9 mouse cellular contexts compared by ENCODE assay signal in the genomic region with DNA sequence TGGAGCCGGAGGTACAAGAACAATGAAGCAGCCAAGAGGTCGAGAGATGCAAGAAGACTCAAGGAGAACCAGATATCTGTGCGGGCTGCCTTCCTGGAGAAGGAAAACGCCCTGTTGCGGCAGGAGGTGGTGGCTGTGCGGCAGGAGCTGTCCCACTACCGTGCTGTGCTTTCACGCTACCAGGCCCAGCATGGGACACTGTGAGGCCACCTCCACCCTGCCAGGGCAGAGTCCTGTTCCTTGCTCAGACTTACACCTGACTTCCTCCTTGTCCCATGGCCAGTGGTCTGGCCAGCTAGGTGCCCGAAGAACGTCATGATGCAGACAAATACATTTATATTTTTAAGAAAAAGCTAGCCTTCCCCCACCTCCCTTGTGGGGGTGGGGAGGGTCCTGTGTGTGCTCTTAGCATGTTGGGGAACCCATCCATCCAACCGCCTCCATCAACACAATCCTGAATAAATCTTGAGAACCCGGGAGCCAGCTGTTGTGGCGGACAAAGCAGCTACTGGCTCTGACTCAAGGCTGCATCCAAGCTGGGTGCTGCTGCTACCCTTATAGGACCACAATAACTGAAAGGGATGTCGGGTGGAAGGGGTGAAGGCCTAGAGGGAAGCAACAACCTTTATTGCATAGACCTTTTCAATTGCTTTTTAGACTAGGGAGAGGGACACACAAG. TPM values are rescaled to one million over a fixed set of nuclear protein-coding genes. Genes with fewer than 3 reads are reported as not detected.
DNase-seq lines count a peak whose midpoint lies in the region; ATAC-seq lines count a peak whose summit lies in the region.
"Had no signal": no experiment of that assay in that cellular context is flagged by ENCODE, and none has a peak within 500 bp of the region (broad histone marks: within the 10 kb centered on the region; RNA-seq: fewer than 3 reads in every experiment).

No protein-coding gene starts in this region.

- ATAC-seq in kidney, embryonic 15.5 days (replicated peaks; ENCODE audit: low FRiP score), result no peak
- ATAC-seq in hindbrain, embryonic 11.5 days (ENCODE audit: low FRiP score), result no peak
- no peak for ATAC-seq in midbrain, embryonic 15.5 days (replicated peaks)
- no peak for ATAC-seq in heart, embryonic 11.5 days (replicated peaks; ENCODE audit: insufficient number of reproducible peaks, low FRiP score, low TSS enrichment)
- ATAC-seq in frontal cortex, adult (ENCODE audit: low TSS enrichment), result no peak

- H3K27me3 ChIP-seq in kidney, embryonic 15.5 days, result no peaks in the 10 kb centered on the region
- H3K27me3 ChIP-seq in embryonic facial prominence, embryonic 10.5 days (replicated peaks; ENCODE audit: low read depth, poor library complexity, severe bottlenecking), result no peaks in the 10 kb centered on the region
- H3K27me3 ChIP-seq in hindbrain, embryonic 11.5 days (ENCODE audit: control insufficient read depth, insufficient read depth, low read length), result no peaks in the 10 kb centered on the region
- no peaks in the 10 kb centered on the region for H3K27me3 ChIP-seq in midbrain, embryonic 15.5 days (replicated peaks)
- H3K27me3 ChIP-seq in heart, embryonic 11.5 days (ENCODE audit: control insufficient read depth, insufficient read depth, low read length), result no peaks in the 10 kb centered on the region

- no peak overlapping the region for H3K4me3 ChIP-seq in kidney, embryonic 15.5 days (replicated peaks)
- H3K4me3 ChIP-seq in embryonic facial prominence, embryonic 10.5 days, result peak overlapping the region; percentile 5; the same call in 1 of the 2 replicates
- no peak overlapping the region for H3K4me3 ChIP-seq in hindbrain, embryonic 11.5 days (ENCODE audit: low read depth, low read length)
- H3K4me3 ChIP-seq in midbrain, embryonic 15.5 days, result no peak overlapping the region; the same call in 1 of the 2 replicates
- no peak overlapping the region for H3K4me3 ChIP-seq in heart, embryonic 11.5 days (ENCODE audit: low read depth, low read length)

- no peak overlapping the region for H3K9ac ChIP-seq in kidney, embryonic 15.5 days
- H3K9ac ChIP-seq in hindbrain, embryonic 11.5 days (ENCODE audit: low read depth, low read length), result no peak overlapping the region; the same call in 1 of the 2 replicates
- H3K9ac ChIP-seq in midbrain, embryonic 15.5 days, result no peak overlapping the region
- no peak overlapping the region for H3K9ac ChIP-seq in heart, embryonic 11.5 days (ENCODE audit: low read depth, low read length)

- no peak overlapping the region for H3K27ac ChIP-seq in kidney, embryonic 15.5 days
- peak overlapping the region; percentile 37; the same call in 1 of the 2 replicates for H3K27ac ChIP-seq in embryonic facial prominence, embryonic 10.5 days (replicated peaks)
- peak overlapping the region; percentile 31; the same call in 1 of the 2 replicates for H3K27ac ChIP-seq in hindbrain, embryonic 11.5 days (ENCODE audit: low read depth, low read length)
- peak overlapping the region; percentile 79 for H3K27ac ChIP-seq in midbrain, embryonic 15.5 days
- no peak overlapping the region for H3K27ac ChIP-seq in heart, embryonic 11.5 days (ENCODE audit: low read depth, low read length)

- H3K36me3 ChIP-seq in kidney, embryonic 15.5 days, result peaks cover 45% of the 10 kb centered on the region
- peaks cover 52% of the 10 kb centered on the region for H3K36me3 ChIP-seq in embryonic facial prominence, embryonic 10.5 days (replicated peaks)
- peaks cover 13% of the 10 kb centered on the region for H3K36me3 ChIP-seq in hindbrain, embryonic 11.5 days (ENCODE audit: control insufficient read depth, insufficient read depth, low read length)
- peaks cover 32% of the 10 kb centered on the region for H3K36me3 ChIP-seq in midbrain, embryonic 15.5 days (replicated peaks)
- peaks cover 23% of the 10 kb centered on the region for H3K36me3 ChIP-seq in heart, embryonic 11.5 days (ENCODE audit: control insufficient read depth, insufficient read depth, low read length)

- peaks cover 56% of the 10 kb centered on the region for H3K4me1 ChIP-seq in kidney, embryonic 15.5 days
- H3K4me1 ChIP-seq in embryonic facial prominence, embryonic 10.5 days, result peaks cover 72% of the 10 kb centered on the region
- H3K4me1 ChIP-seq in hindbrain, embryonic 11.5 days (replicated peaks; ENCODE audit: control insufficient read depth, insufficient read depth, low read length), result peaks cover 37% of the 10 kb centered on the region
- H3K4me1 ChIP-seq in midbrain, embryonic 15.5 days, result peaks cover 73% of the 10 kb centered on the region
- H3K4me1 ChIP-seq in heart, embryonic 11.5 days (ENCODE audit: control insufficient read depth, insufficient read depth, low read length), result peaks cover 34% of the 10 kb centered on the region

- H3K4me2 ChIP-seq in kidney, embryonic 15.5 days, result no peak overlapping the region
- no peak overlapping the region for H3K4me2 ChIP-seq in hindbrain, embryonic 11.5 days (replicated peaks; ENCODE audit: low read depth, low read length)
- H3K4me2 ChIP-seq in midbrain, embryonic 15.5 days, result peak overlapping the region; percentile 91
- no peak overlapping the region for H3K4me2 ChIP-seq in heart, embryonic 11.5 days

- H3K9me3 ChIP-seq in kidney, embryonic 15.5 days (replicated peaks), result no peaks in the 10 kb centered on the region
- H3K9me3 ChIP-seq in embryonic facial prominence, embryonic 10.5 days, result no peaks in the 10 kb centered on the region
- H3K9me3 ChIP-seq in hindbrain, embryonic 11.5 days (ENCODE audit: control insufficient read depth, low read length), result no peaks in the 10 kb centered on the region
- no peaks in the 10 kb centered on the region for H3K9me3 ChIP-seq in midbrain, embryonic 15.5 days
- H3K9me3 ChIP-seq in heart, embryonic 11.5 days (replicated peaks; ENCODE audit: control insufficient read depth, low read length), result no peaks in the 10 kb centered on the region

- DNase-seq in kidney, adult 8-10 months, result peak; percentile 40 to 44
- no peak for DNase-seq in embryonic facial prominence, embryonic 10.5 days (ENCODE audit: low spot score)
- no peak for DNase-seq in hindbrain, embryonic 11.5 days (ENCODE audit: low spot score)
- no peak for DNase-seq in spleen, postnatal 14 days (ENCODE audit: low spot score in 2 of 2)
- DNase-seq: kidney, postnatal 14 days had no signal

- 79% methylated on average over 14 of the region's 14 CpGs for WGBS in kidney, embryonic 15.5 days
- WGBS in embryonic facial prominence, embryonic 10.5 days, result 82% methylated on average over 14 of the region's 14 CpGs
- WGBS in hindbrain, embryonic 11.5 days, result 64% methylated on average over 14 of the region's 14 CpGs
- 64% methylated on average over 14 of the region's 14 CpGs for WGBS in midbrain, embryonic 15.5 days
- 76% methylated on average over 14 of the region's 14 CpGs for WGBS in heart, embryonic 11.5 days (ENCODE audit: insufficient replicate concordance)

RNA-seq across cellular contexts. Expression of a gene that starts 4.9 kb away (rescaled TPM):
- polyA plus RNA-seq in kidney, embryonic 15.5 days (2015; fragmentation: Nextera tagmentation; extraction: Ambion mirVana), result 3.7 and 4.7 TPM in 2 replicates
- 3.6 and 4.3 TPM in 2 replicates for polyA plus RNA-seq in embryonic facial prominence, embryonic 10.5 days (2016; fragmentation: Nextera tagmentation; extraction: Ambion mirVana)
- polyA plus RNA-seq in hindbrain, embryonic 11.5 days (2014; fragmentation: Nextera tagmentation; extraction: Ambion mirVana), result 2.2 and 2.8 TPM in 2 replicates
- 3.3 and 3.8 TPM in 2 replicates for polyA plus RNA-seq in midbrain, embryonic 15.5 days (2015; fragmentation: Nextera tagmentation; extraction: Ambion mirVana)
- 3.3 and 3.5 TPM in 2 replicates for polyA plus RNA-seq in heart, embryonic 11.5 days (2014; fragmentation: Nextera tagmentation; extraction: Ambion mirVana)

RNA-seq across cellular contexts. Expression of a gene that starts 5.4 kb away (rescaled TPM):
- polyA plus RNA-seq in kidney, embryonic 15.5 days (2015; fragmentation: Nextera tagmentation; extraction: Ambion mirVana), result 1,132 and 1,166 TPM in 2 replicates
- polyA plus RNA-seq in embryonic facial prominence, embryonic 10.5 days (2016; fragmentation: Nextera tagmentation; extraction: Ambion mirVana), result 1,168 and 1,206 TPM in 2 replicates
- 904 and 927 TPM in 2 replicates for polyA plus RNA-seq in hindbrain, embryonic 11.5 days (2014; fragmentation: Nextera tagmentation; extraction: Ambion mirVana)
- polyA plus RNA-seq in midbrain, embryonic 15.5 days (2015; fragmentation: Nextera tagmentation; extraction: Ambion mirVana), result 537 and 538 TPM in 2 replicates
- polyA plus RNA-seq in heart, embryonic 11.5 days (2014; fragmentation: Nextera tagmentation; extraction: Ambion mirVana), result 764 and 836 TPM in 2 replicates

RNA-seq across cellular contexts. Expression of a gene that starts 8.0 kb away (rescaled TPM):
- polyA plus RNA-seq in kidney, embryonic 15.5 days (2015; fragmentation: Nextera tagmentation; extraction: Ambion mirVana), result 28.1 and 33.7 TPM in 2 replicates
- polyA plus RNA-seq in embryonic facial prominence, embryonic 10.5 days (2016; fragmentation: Nextera tagmentation; extraction: Ambion mirVana), result 41.5 and 42.1 TPM in 2 replicates
- polyA plus RNA-seq in hindbrain, embryonic 11.5 days (2014; fragmentation: Nextera tagmentation; extraction: Ambion mirVana), result 13.6 and 17.6 TPM in 2 replicates
- 24.5 and 26.4 TPM in 2 replicates for polyA plus RNA-seq in midbrain, embryonic 15.5 days (2015; fragmentation: Nextera tagmentation; extraction: Ambion mirVana)
- polyA plus RNA-seq in heart, embryonic 11.5 days (2014; fragmentation: Nextera tagmentation; extraction: Ambion mirVana), result 13.2 and 17.3 TPM in 2 replicates

RNA-seq across cellular contexts. Expression of a gene that starts 10.2 kb away (rescaled TPM):
- polyA plus RNA-seq in kidney, embryonic 15.5 days (2015; fragmentation: Nextera tagmentation; extraction: Ambion mirVana), result 8.6 and 8.8 TPM in 2 replicates
- polyA plus RNA-seq in embryonic facial prominence, embryonic 10.5 days (2016; fragmentation: Nextera tagmentation; extraction: Ambion mirVana), result 8.5 and 9.1 TPM in 2 replicates
- polyA plus RNA-seq in hindbrain, embryonic 11.5 days (2014; fragmentation: Nextera tagmentation; extraction: Ambion mirVana), result 8.8 and 9.9 TPM in 2 replicates
- 70.7 and 73.8 TPM in 2 replicates for polyA plus RNA-seq in midbrain, embryonic 15.5 days (2015; fragmentation: Nextera tagmentation; extraction: Ambion mirVana)
- polyA plus RNA-seq in heart, embryonic 11.5 days (2014; fragmentation: Nextera tagmentation; extraction: Ambion mirVana), result 3.3 and 5.5 TPM in 2 replicates

RNA-seq across cellular contexts. Expression of a gene that starts 11.2 kb away (rescaled TPM):
- polyA plus RNA-seq in kidney, embryonic 15.5 days (2015; fragmentation: Nextera tagmentation; extraction: Ambion mirVana), result 1.4 and 2.5 TPM in 2 replicates
- polyA plus RNA-seq in embryonic facial prominence, embryonic 10.5 days (2016; fragmentation: Nextera tagmentation; extraction: Ambion mirVana), result 1.8 and 2.2 TPM in 2 replicates
- polyA plus RNA-seq in hindbrain, embryonic 11.5 days (2014; fragmentation: Nextera tagmentation; extraction: Ambion mirVana), result 0.80 TPM in 2 replicates
- polyA plus RNA-seq in midbrain, embryonic 15.5 days (2015; fragmentation: Nextera tagmentation; extraction: Ambion mirVana), result 0.54 and 0.74 TPM in 2 replicates
- 0.58 and 0.67 TPM in 2 replicates for polyA plus RNA-seq in heart, embryonic 11.5 days (2014; fragmentation: Nextera tagmentation; extraction: Ambion mirVana)

Comparison
In these comparisons a context has a peak if more than half of its experiments do, and no peak if none do; other contexts are left out.
1. DNase-seq: peak in kidney, adult 8-10 months (2 of 2); none in embryonic facial prominence, embryonic 10.5 days (single experiment), hindbrain, embryonic 11.5 days (single experiment) and spleen, postnatal 14 days (0 of 2).
2. H3K27ac ChIP-seq: peak in embryonic facial prominence, embryonic 10.5 days (single experiment), hindbrain, embryonic 11.5 days (single experiment) and midbrain, embryonic 15.5 days (single experiment); none in kidney, embryonic 15.5 days (single experiment) and heart, embryonic 11.5 days (single experiment).